Mouse (Mus musculus): ENCODE measurements around the gene Twf2.

DNA sequence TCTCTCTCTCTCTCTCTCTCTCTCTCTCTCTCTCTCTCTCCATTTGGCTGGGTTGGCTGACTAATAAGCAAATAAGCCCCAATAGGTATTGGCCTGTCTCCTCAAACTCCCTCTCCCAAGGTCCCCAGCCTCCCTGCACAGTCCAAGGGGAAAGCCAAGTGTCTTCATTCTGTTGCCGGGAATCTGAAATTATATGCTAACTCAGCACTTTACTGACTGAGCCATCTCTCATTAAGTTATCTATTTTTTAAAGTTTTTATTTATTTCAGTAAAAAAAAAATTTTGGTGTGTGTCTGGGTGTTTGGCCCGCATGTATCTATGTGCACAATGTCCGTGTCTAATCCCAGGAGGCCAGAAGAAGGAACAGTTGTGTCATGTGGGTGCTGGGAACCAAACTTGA is 1.0 kb upstream of the Twf2 start:
- TF ChIP-seq CTCF (IDR thresholded peaks at IDR 0.05; ENCODE audit: low read depth, low read length): no peak
- no peak for TF ChIP-seq EP300 (IDR thresholded peaks at IDR 0.05; ENCODE audit: insufficient read depth, low read depth, low read length)
- no peak for TF ChIP-seq POLR2A (IDR thresholded peaks at IDR 0.05; ENCODE audit: insufficient read depth, low read length)

All from ES-Bruce4 (cell line).